Mouse (Mus musculus): ENCODE data around the gene Slc1a2.

- TF ChIP-seq CTCF (IDR thresholded peaks at IDR 0.05; ENCODE audit: control insufficient read depth, insufficient read depth, insufficient read length): no peak
- no peak for TF ChIP-seq MYOG (IDR thresholded peaks at IDR 0.05; ENCODE audit: control insufficient read depth, extremely low read depth, insufficient read length)
- no peak for TF ChIP-seq USF1 (IDR thresholded peaks at IDR 0.05; ENCODE audit: low read depth)
- TF ChIP-seq MAX (IDR thresholded peaks at IDR 0.05): no peak
- TF ChIP-seq MYOD1 (IDR thresholded peaks at IDR 0.05; ENCODE audit: control insufficient read depth, insufficient read length, low read depth): no peak
- no peak for TF ChIP-seq FOSL1 (IDR thresholded peaks at IDR 0.05; ENCODE audit: insufficient read depth, low read length, poor library complexity, severe bottlenecking)
- TF ChIP-seq CEBPB (IDR thresholded peaks at IDR 0.05; ENCODE audit: low read depth): no peak
Observed at GRCm38 (mm10) chr2:102763991-102764390, 105.5 kb downstream of the Slc1a2 start.
